12 mouse cellular contexts compared by ENCODE assay signal in the genomic region with DNA sequence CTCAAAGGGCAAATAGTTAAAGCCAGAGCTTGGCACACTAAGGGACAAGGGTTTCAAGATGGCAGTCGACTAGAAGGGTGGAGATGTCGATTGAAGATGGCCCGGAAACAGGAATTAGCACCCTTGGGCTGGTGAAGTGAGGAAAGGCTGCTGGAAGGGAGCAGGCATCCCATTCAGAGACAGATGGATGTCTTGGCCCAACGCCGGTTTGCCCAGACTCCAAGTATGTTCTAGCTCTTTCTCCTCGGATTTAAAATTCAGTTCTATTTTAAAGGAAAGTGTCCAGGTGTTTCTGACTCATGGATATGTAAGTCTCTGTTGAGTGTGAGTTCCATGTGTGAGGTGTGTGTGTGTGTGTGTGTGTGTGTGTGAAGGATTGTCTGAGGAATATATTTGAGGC. TPM values are rescaled to one million over a fixed set of nuclear protein-coding genes. Genes with fewer than 3 reads are reported as not detected.
DNase-seq lines count a peak whose midpoint lies in the region; ATAC-seq and TF ChIP-seq lines count a peak whose summit lies in the region.
"Had no signal": no experiment of that assay in that cellular context is flagged by ENCODE, and none has a peak within 500 bp of the region (broad histone marks: within the 10 kb centered on the region; RNA-seq: fewer than 3 reads in every experiment).

No protein-coding gene starts in this region.

- H3K4me1 ChIP-seq in hindbrain, embryonic 16.5 days (ENCODE audit: control insufficient read depth, insufficient read depth, low read depth, low read length), result no peaks in the 10 kb centered on the region
- H3K4me1 ChIP-seq: megakaryocyte, embryonic 14.5 days; neural tube, embryonic 12.5 days had no signal

- H3K4me2 ChIP-seq in hindbrain, embryonic 16.5 days (ENCODE audit: low read length), result no peak overlapping the region
- H3K4me2 ChIP-seq: heart, embryonic 15.5 days; neural tube, embryonic 12.5 days had no signal

- H3K27me3 ChIP-seq in hindbrain, embryonic 16.5 days (replicated peaks; ENCODE audit: control insufficient read depth, insufficient read depth, low read length), result no peaks in the 10 kb centered on the region
- H3K27me3 ChIP-seq: heart, embryonic 15.5 days; neural tube, embryonic 12.5 days had no signal

- H3K9ac ChIP-seq in hindbrain, embryonic 16.5 days (ENCODE audit: low read depth, low read length), result no peak overlapping the region
- H3K9ac ChIP-seq: heart, embryonic 15.5 days; neural tube, embryonic 12.5 days had no signal

- intact Hi-C loops in heart, postnatal 10 days (cut with DNase I), result no loop called here
- intact Hi-C loops in left cerebral cortex, adult 2 months (cut with DNase I), result loop anchor here (2.0 to 5.0 kb wide), 2 partner anchors 48 to 160 kb away; no protein-coding TSS in a partner anchor

- 0 out of 2 replicates have a peak overlapping the region, but pooled peaks have one; percentile 24 for H3K27ac ChIP-seq in left cerebral cortex, adult 2 months
- no peak overlapping the region for H3K27ac ChIP-seq in hindbrain, embryonic 16.5 days (ENCODE audit: low read depth, low read length)
- H3K27ac ChIP-seq: heart, embryonic 15.5 days; neural tube, embryonic 12.5 days had no signal

- H3K9me3 ChIP-seq in hindbrain, embryonic 16.5 days (ENCODE audit: control insufficient read depth, low read length), result no peaks in the 10 kb centered on the region
- H3K9me3 ChIP-seq: heart, embryonic 15.5 days; neural tube, embryonic 12.5 days had no signal

- WGBS in hindbrain, embryonic 16.5 days, result 90% methylated on average over 6 of the region's 6 CpGs

- no peak overlapping the region for H3K4me3 ChIP-seq in left cerebral cortex, adult 2 months
- no peak overlapping the region for H3K4me3 ChIP-seq in hindbrain, embryonic 16.5 days (ENCODE audit: low read length)
- H3K4me3 ChIP-seq: heart, embryonic 15.5 days; megakaryocyte, embryonic 14.5 days; neural tube, embryonic 12.5 days had no signal

- no peak for ATAC-seq in hindbrain, embryonic 16.5 days

- DNase-seq in testis, postnatal 10 days (ENCODE audit: low spot score), result peak; percentile 33
- no peak for DNase-seq in testis, postnatal 14 days (ENCODE audit: low spot score)
- DNase-seq in heart, postnatal 10 days, result peak; percentile 31 to 32
- DNase-seq in left cerebral cortex, adult 2 months (ENCODE audit: extremely low spot score in 1 of 2, low spot score in 2 of 2), result peak in 1 of 2 experiments; percentile 74
- DNase-seq in kidney, postnatal 36 days, result no peak
- no peak for DNase-seq in spleen, postnatal 36 days (ENCODE audit: low spot score in 2 of 2)
- DNase-seq in lung, postnatal 10 days, result no peak
- DNase-seq: kidney, adult 18-20 months had no signal

- no peaks in the 10 kb centered on the region for H3K36me3 ChIP-seq in hindbrain, embryonic 16.5 days (ENCODE audit: control insufficient read depth, insufficient read depth, low read length)
- H3K36me3 ChIP-seq: heart, embryonic 15.5 days; neural tube, embryonic 12.5 days had no signal

- TF ChIP-seq CTCF in left cerebral cortex, adult 2 months (IDR thresholded peaks at IDR 0.05), result no peak

RNA-seq across cellular contexts. Expression of a gene that starts 53.1 kb away (rescaled TPM):
- 1 to 10 TPM; 2.8 to 2.9 TPM for total RNA-seq in heart, postnatal 10 days (2021)
- 10 to 100 TPM; 11.1 to 11.3 TPM for total RNA-seq in left cerebral cortex, adult 2 months (2021)
- polyA plus RNA-seq in hindbrain, embryonic 16.5 days (2015; fragmentation: Nextera tagmentation; extraction: Ambion mirVana), result 4.4 and 6.1 TPM in 2 replicates

Comparison
In these comparisons a context has a peak if more than half of its experiments do, and no peak if none do; other contexts are left out.
1. DNase-seq: peak in testis, postnatal 10 days (single experiment) and heart, postnatal 10 days (2 of 2); none in testis, postnatal 14 days (single experiment), kidney, postnatal 36 days (0 of 2), spleen, postnatal 36 days (0 of 2) and lung, postnatal 10 days (single experiment).